Mouse (Mus musculus): ENCODE results near the gene Zfp607a. TPM values are rescaled to one million over a fixed set of nuclear protein-coding genes. Genes with fewer than 3 reads are reported as not detected.

Gene Zfp607a
- polyA plus RNA-seq (2015; fragmentation: Nextera tagmentation; extraction: Ambion mirVana), result 3.9 and 4.6 TPM in 2 replicates

DNA sequence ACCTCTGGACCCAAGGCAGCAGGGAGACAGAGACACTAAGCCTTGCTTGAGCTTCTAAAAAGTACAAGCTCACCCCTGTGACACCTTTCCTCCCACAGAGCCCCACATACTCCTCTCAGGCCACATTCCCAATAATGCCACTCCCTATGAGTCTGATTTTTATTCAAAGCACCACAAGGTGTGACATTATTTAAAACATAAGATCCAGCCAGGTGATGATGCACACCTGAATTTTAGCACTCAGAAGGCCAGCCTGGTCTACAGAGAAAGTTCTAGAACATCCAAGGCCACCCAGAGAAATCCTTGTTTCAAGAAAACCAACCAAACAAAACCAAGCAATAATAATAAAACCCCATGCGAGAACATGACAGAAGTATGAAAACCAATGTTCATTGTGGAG lies at the start of gene Zfp607a:
TSS of gene Zfp607a (plus strand) at position 301 of the 400 bp plus-strand sequence.
- H3K4me2 ChIP-seq, result no peak within 1 kb of the TSS
- H3K27me3 ChIP-seq (replicated peaks), result no peaks in the 10 kb centered on the region
- H3K4me3 ChIP-seq (replicated peaks), result no peak within 1 kb of the TSS
- H3K36me3 ChIP-seq, result no peaks in the 10 kb centered on the region
- WGBS, result 95% methylated on average over 1 of the region's 1 CpGs
- 0 out of 2 replicates have a peak, but pooled peaks cover 3% of the 10 kb centered on the region for H3K4me1 ChIP-seq
- ATAC-seq (ENCODE audit: insufficient read depth, low FRiP score, low read depth), result no peak
- H3K9me3 ChIP-seq, result no peaks in the 10 kb centered on the region
- H3K9ac ChIP-seq, result no peak within 1 kb of the TSS
- no peak within 1 kb of the TSS for H3K27ac ChIP-seq

DNA sequence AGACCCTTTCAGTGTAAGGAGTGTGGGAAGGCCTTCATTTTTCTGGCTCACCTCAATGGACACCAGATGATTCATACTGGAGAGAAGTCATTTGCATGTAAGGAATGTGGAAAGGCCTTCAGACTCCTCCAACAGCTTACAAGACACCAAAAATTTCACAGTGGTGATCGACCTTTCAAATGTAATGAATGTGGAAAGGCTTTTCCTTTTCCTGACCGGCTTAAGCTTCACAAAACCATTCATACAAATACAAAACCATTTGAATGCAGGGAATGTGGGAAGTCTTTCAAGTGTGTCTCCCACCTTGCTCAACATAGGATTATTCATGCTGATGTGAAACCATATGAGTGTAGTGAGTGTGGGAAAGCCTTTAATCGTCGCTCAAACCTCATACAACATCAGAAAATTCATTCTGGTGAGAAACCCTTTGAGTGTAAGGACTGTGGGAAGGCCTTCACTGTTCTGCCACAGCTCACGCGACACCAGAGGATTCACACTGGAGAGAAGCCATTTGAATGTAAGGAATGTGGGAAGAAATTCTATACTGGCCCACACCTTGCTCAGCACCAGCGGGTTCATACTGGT lies 38.7 kb upstream of the Zfp607a start:
- 92% methylated on average over 7 of the region's 7 CpGs for WGBS
- Histone ChIP-seq H3K9ac (no peak overlapping the region), H3K9me3 (no peaks in the 10 kb centered on the region), H3K4me2 (no peak overlapping the region), H3K4me3 (replicated peaks) (no peak overlapping the region), H3K27ac (no peak overlapping the region), H3K4me1 (no peaks in the 10 kb centered on the region), H3K36me3 (peaks cover 11% of the 10 kb centered on the region), H3K27me3 (replicated peaks) (no peaks in the 10 kb centered on the region)
- ATAC-seq (ENCODE audit: insufficient read depth, low FRiP score, low read depth), result no peak

DNA sequence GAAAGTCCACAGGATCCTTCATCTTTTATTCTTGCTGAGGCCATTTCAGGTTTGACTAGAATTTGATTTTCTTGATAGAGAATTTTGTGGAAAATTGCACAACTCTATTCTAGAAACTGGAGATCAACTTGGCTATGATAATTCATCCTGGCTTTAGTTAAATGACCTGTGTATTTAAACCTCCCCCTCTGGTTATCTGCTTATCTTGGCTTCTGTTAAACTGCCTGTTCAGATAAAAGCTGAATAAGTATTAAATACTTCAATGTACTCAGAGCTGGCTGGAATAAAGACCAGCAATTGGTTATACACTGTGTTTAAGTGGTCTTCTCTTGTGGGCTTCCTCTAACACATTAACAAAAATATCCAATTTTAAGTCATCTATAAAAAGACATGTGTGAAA lies 34.7 kb upstream of the Zfp607a start:
- no peak for ATAC-seq (ENCODE audit: insufficient read depth, low FRiP score, low read depth)
- Histone ChIP-seq H3K4me3 (replicated peaks) (no peak overlapping the region), H3K4me1 (no peaks in the 10 kb centered on the region), H3K4me2 (no peak overlapping the region), H3K27me3 (replicated peaks) (no peaks in the 10 kb centered on the region), H3K9me3 (0 out of 2 replicates have a peak, but pooled peaks cover 6% of the 10 kb centered on the region), H3K27ac (no peak overlapping the region), H3K36me3 (peaks cover 5% of the 10 kb centered on the region; the same call in 1 of the 2 replicates), H3K9ac (no peak overlapping the region)

DNA sequence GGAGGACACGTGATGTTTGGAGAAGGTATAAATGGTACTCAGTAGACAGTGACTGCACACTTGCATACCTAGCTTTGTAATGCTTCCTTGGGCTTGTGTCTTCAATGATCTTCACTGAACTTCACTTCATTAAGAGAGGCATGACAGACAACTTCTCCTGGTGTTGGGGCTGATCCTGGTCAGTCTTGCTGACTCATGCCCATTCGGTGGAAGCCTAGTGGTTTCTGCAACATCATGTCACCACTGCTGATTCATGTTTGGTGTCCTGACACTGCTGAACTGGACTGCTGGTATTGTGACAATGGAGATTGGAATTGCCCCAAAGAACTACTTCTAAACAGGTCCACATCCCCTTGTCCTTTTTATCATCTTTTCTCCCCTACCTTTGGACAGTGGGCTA lies 23.2 kb upstream of the Zfp607a start:
- no peak for ATAC-seq (ENCODE audit: insufficient read depth, low FRiP score, low read depth)
- Histone ChIP-seq H3K27ac (no peak overlapping the region), H3K27me3 (replicated peaks) (no peaks in the 10 kb centered on the region), H3K9me3 (no peaks in the 10 kb centered on the region), H3K9ac (no peak overlapping the region), H3K4me3 (replicated peaks) (no peak overlapping the region), H3K36me3 (no peaks in the 10 kb centered on the region), H3K4me1 (0 out of 2 replicates have a peak, but pooled peaks cover 2% of the 10 kb centered on the region), H3K4me2 (no peak overlapping the region)
- WGBS, result 74% methylated on average over 2 of the region's 2 CpGs

DNA sequence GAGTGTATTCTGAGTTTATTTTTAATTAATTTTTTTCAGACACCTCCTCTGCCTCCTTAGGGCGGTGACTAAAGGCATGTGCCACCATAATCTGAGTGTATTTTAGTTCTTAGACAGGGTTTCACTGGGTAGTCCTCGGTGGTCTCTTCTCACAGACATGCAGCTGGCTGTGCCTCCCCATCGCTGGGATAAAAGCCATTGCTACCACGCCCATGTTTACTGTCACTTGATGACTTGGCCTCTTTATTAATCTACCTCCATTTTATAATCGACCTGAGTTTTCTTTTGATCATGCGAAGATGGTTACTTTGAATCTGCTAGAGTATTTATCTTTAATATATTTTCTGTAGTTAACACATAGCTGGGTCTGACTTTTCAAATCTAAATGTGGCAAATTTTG lies 19.4 kb upstream of the Zfp607a start:
- Histone ChIP-seq H3K4me2 (peak overlapping the region; percentile 55), H3K9me3 (no peaks in the 10 kb centered on the region), H3K9ac (no peak overlapping the region; the same call in 1 of the 2 replicates), H3K4me1 (peaks cover 6% of the 10 kb centered on the region; the same call in 1 of the 2 replicates), H3K4me3 (replicated peaks) (peak overlapping the region; percentile 54), H3K27me3 (replicated peaks) (no peaks in the 10 kb centered on the region), H3K27ac (peak overlapping the region; percentile 80), H3K36me3 (no peaks in the 10 kb centered on the region)
- 21% methylated on average over 6 of the region's 6 CpGs for WGBS
- ATAC-seq (ENCODE audit: insufficient read depth, low FRiP score, low read depth), result no peak

DNA sequence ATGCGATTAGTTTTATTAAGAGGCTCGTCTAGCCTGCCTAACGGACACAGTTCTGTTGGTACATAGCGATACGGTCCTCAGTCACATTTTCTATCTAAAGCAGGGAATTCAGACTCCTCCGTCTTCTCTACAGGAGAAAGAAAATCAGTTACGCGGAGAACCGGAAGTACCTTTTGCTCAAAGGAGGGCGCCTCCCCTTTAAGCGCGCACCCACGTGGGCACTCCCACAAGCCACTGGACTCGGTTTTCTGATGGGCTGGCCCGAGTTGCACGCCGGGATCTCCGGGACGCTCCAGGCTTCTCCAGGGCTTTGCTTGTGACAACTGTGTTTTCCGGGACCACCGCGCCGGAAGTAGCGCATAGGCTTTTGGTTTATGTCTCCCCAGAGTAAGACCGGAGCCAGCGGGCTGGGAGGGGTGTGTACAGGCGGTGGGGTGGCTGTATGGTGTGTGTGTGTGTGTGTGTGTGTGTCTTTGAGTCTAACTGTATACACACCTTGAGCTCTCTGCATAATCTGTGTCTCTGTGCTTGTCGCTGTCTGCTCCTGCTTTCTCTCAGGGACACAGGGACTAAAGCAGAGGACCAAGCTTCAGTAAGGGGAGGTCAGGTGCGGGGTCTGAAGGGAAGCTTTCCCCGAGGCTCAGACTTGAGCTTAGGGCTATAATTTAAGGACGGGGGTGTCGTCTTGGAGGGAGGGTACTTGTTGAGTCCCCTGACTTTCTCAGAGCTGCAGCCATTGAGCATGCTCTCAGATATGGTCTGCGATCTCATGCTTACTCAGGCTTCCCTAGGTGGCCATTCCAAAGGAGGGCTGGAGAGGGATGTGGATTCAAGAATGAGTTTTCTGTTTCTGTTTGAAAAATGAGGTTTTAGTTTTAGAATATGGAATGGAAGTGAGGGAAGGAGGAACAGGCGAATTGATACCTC lies 18.7 kb upstream of the Zfp607a start, which contains the start of gene Zfp59:
TSS of gene Zfp59 (plus strand) at position 285 of the 927 bp plus-strand sequence.
- Histone ChIP-seq H3K4me1 (peaks cover 6% of the 10 kb centered on the region; the same call in 1 of the 2 replicates), H3K4me3 (replicated peaks) (peak within 1 kb of the TSS; percentile 54), H3K9me3 (no peaks in the 10 kb centered on the region), H3K27ac (peak within 1 kb of the TSS; percentile 80), H3K27me3 (replicated peaks) (no peaks in the 10 kb centered on the region), H3K9ac (peak within 1 kb of the TSS; percentile 16; the same call in 1 of the 2 replicates), H3K4me2 (peak within 1 kb of the TSS; percentile 55), H3K36me3 (no peaks in the 10 kb centered on the region)
- 3% methylated on average over 34 of the region's 34 CpGs for WGBS
- peak; percentile 97 for ATAC-seq (ENCODE audit: insufficient read depth, low FRiP score, low read depth)

DNA sequence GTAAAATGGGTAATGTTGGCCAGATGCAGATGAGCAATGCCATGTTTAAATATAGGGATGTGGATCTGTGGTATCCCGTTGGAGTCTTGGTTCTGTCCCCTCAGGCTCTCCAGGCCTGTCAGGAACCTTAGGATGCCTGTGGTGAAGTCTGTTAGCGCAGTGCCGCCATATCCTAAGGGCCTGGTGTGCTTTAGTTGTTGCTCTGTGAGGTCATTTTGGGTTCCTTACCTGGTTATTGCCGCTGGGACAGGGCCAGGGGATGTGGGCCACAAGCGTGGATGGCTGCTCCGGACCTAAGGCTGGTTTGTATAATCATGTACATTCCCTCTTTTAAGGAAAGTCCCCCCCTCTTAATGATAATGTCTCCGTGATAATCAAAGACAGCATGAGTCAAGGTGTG lies 17.7 kb upstream of the Zfp607a start:
- peaks cover 6% of the 10 kb centered on the region; the same call in 1 of the 2 replicates for H3K4me1 ChIP-seq
- H3K27ac ChIP-seq, result no peak overlapping the region
- no peak overlapping the region for H3K4me2 ChIP-seq
- H3K4me3 ChIP-seq (replicated peaks), result no peak overlapping the region; the same call in 1 of the 2 replicates
- ATAC-seq (ENCODE audit: insufficient read depth, low FRiP score, low read depth), result no peak
- H3K36me3 ChIP-seq, result no peaks in the 10 kb centered on the region
- H3K27me3 ChIP-seq (replicated peaks), result no peaks in the 10 kb centered on the region
- no peak overlapping the region for H3K9ac ChIP-seq
- WGBS, result 94% methylated on average over 7 of the region's 7 CpGs
- H3K9me3 ChIP-seq, result no peaks in the 10 kb centered on the region

DNA sequence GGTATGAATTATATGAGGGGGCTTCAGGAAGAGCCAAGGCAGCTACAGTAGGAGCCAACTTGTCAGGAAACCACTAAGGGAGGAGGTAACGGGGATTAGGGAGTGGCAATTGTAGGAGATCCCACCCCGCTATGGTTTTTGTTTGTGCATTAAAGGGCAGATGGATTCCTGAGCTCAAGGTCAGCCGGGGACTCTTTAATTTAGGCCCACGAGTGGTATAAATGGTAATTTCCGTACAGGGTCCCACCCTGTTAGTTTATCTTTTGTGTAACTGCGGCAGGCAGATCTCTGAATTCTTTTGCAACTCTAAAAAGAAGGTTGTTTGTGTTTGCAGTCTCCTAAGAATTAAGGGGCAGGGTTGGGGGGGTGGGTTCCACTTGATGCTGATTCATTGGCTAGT lies 17.2 kb upstream of the Zfp607a start:
- ATAC-seq (ENCODE audit: insufficient read depth, low FRiP score, low read depth), result no peak
- Histone ChIP-seq H3K4me3 (replicated peaks) (no peak overlapping the region), H3K9ac (no peak overlapping the region), H3K27me3 (replicated peaks) (no peaks in the 10 kb centered on the region), H3K9me3 (no peaks in the 10 kb centered on the region), H3K4me2 (no peak overlapping the region), H3K4me1 (peaks cover 6% of the 10 kb centered on the region; the same call in 1 of the 2 replicates), H3K36me3 (peaks cover 3% of the 10 kb centered on the region; the same call in 1 of the 2 replicates), H3K27ac (no peak overlapping the region)
- WGBS, result 83% methylated on average over 6 of the region's 6 CpGs

DNA sequence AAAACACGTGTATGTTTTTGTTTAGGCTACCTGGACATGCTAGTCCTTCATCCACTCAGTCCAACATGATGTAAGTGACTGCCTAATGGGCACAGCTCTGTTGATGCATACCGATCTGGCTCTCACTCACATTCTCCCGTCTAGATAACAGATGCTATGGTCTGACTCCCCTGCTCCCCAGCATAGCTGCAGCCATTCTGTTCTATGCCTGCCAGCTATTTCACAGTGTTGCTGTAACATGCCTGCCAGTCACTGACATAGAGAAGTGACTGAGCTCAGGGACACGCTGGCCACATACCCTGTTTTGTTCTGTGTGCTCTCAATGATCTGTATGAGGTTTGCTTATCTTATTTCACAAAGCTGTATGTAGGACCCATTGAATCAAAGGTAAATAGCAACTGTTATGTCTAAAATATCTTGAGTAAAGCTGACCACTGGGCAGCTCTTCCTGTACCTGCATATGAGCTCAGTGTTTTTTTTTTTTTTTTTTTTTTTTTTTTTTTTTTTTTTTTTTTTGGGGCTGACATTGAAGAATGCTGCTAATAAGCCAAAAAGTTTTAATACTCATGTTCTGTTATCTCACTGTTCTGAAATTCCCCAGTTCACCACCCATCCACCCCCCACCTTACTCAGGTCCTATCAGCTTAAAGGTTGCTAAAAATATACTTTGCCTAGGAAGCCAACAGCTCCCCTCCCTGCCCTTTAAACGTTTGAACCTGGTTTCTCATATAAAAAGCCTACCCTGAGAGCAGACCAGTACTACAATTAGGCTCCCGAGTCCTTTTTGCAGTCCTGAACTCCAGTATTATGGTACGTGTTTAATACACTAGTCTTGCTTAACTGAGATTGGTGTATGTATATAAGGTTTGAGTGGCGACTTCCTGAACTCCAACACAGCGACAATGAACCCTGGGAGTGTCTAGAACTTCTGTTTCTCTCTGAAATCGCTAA lies 2.2 kb downstream of the Zfp607a start:
- Histone ChIP-seq H3K9me3 (no peaks in the 10 kb centered on the region), H3K4me2 (peak overlapping the region; percentile 67), H3K9ac (peak overlapping the region; percentile 52; the same call in 1 of the 2 replicates), H3K36me3 (peaks cover 8% of the 10 kb centered on the region; the same call in 1 of the 2 replicates), H3K27ac (peak overlapping the region; percentile 92), H3K4me1 (0 out of 2 replicates have a peak, but pooled peaks cover 3% of the 10 kb centered on the region), H3K4me3 (replicated peaks) (peak overlapping the region; percentile 66), H3K27me3 (replicated peaks) (no peaks in the 10 kb centered on the region)
- no peak; the same call in 1 of the 2 replicates for ATAC-seq (ENCODE audit: insufficient read depth, low FRiP score, low read depth)
- 20% methylated on average over 10 of the region's 10 CpGs for WGBS

DNA sequence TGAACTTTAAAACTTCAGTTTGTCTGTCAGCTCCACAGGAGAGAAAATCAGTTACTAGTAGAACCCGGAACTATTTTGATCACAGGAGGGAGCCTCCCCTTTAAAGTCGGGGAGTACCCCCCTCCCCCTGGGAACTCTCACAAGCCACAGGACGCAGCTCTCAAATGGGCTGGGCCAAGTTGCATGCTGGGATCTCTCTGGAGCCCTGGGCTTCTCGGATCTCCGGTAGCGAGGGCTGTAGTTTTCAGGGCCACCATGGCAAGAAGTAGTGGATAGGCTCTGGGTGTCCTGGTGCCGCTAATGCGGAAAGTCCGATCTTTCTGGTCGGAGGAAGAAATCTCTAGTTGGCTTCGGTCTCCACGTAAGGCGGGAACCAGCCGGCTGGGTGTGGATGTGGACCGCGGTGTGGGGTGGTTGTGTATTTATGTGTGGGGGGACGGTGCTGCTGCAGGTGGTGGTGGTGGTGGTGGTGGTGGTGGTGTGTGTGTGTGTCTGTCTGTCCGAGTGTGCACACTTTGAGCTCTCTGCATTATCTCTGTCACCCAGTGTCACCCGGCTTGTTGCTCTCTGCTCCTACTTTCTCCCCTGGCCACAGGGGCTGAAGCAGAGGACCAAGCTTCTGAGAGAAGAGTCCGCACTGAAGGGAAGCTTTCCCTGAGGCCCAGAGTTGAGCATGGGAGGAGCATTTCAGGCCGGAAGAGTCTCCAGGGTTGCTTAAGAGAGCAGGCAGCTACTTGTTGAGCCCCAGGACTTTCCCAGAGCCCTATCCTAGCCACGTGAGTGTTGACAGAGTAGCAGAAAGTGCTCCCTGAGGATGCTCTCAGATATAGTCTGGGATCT lies 3.3 kb downstream of the Zfp607a start:
- no peaks in the 10 kb centered on the region for H3K27me3 ChIP-seq (replicated peaks)
- peak overlapping the region; percentile 92 for H3K27ac ChIP-seq
- no peaks in the 10 kb centered on the region for H3K9me3 ChIP-seq
- 0 out of 2 replicates have a peak, but pooled peaks cover 3% of the 10 kb centered on the region for H3K4me1 ChIP-seq
- H3K4me3 ChIP-seq (replicated peaks), result peak overlapping the region; percentile 66
- ATAC-seq (ENCODE audit: insufficient read depth, low FRiP score, low read depth), result peak; percentile 95
- WGBS, result under 1% methylated on average over 22 of the region's 22 CpGs
- H3K9ac ChIP-seq, result peak overlapping the region; percentile 52
- peaks cover 8% of the 10 kb centered on the region; the same call in 1 of the 2 replicates for H3K36me3 ChIP-seq
- peak overlapping the region; percentile 67 for H3K4me2 ChIP-seq

Data from stomach, embryonic 15.5 days (tissue).